ENCODE assay signal across 18 mouse cellular contexts in the genomic region with DNA sequence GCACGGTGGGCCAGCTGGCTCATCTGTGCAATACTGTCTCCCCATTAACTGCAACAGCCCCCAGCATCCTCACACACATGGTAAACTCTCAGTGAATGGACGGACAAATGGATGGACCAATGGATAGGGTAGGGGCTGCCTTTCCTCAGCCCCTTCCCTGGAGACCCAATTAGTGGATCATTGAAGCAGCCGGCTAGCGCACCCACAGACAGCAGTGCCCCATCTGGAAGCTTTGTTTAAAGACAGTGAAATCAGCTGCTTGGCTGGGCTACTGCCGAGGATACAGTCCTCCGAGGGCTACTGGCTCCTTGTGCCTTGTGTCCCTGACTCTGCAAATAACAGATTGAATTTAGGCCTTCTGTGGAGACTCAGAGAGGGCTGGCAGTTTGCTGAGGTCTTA. TPM values are rescaled to one million over a fixed set of nuclear protein-coding genes. Genes with fewer than 3 reads are reported as not detected.
A peak's percentile ranks its signal among the peaks of the same experiment; 100 is the strongest.
DNase-seq lines count a peak whose midpoint lies in the region; ATAC-seq and TF ChIP-seq lines count a peak whose summit lies in the region.
"Had no signal": no experiment of that assay in that cellular context is flagged by ENCODE, and none has a peak within 500 bp of the region (broad histone marks: within the 10 kb centered on the region; RNA-seq: fewer than 3 reads in every experiment).

No protein-coding gene starts in this region.

- H3K36me3 ChIP-seq in neural tube, embryonic 11.5 days (ENCODE audit: control insufficient read depth, insufficient read depth, low read length): no peaks in the 10 kb centered on the region
- H3K36me3 ChIP-seq in hindbrain, embryonic 11.5 days (ENCODE audit: control insufficient read depth, insufficient read depth, low read length): no peaks in the 10 kb centered on the region
- no peaks in the 10 kb centered on the region for H3K36me3 ChIP-seq in neural tube, embryonic 13.5 days
- H3K36me3 ChIP-seq: embryonic facial prominence, embryonic 13.5 days; heart, embryonic 13.5 days; liver, embryonic 13.5 days had no signal

- ATAC-seq in neural tube, embryonic 11.5 days (ENCODE audit: insufficient read depth, low FRiP score, low TSS enrichment): no peak
- ATAC-seq in hindbrain, embryonic 11.5 days (ENCODE audit: low FRiP score): peak; percentile 6; the same call in 1 of the 2 replicates
- peak; percentile 14; the same call in 1 of the 2 replicates for ATAC-seq in neural tube, embryonic 13.5 days (ENCODE audit: low read depth)
- ATAC-seq: CD4-positive, CD25-positive, alpha-beta regulatory T cell, adult 4 months had no signal

- H3K9ac ChIP-seq in neural tube, embryonic 11.5 days (ENCODE audit: low read length): peak overlapping the region; percentile 39; the same call in 1 of the 2 replicates
- H3K9ac ChIP-seq in hindbrain, embryonic 11.5 days (ENCODE audit: low read depth, low read length): peak overlapping the region; percentile 45; the same call in 1 of the 2 replicates
- 0 out of 2 replicates have a peak overlapping the region, but pooled peaks have one; percentile 14 for H3K9ac ChIP-seq in neural tube, embryonic 13.5 days
- H3K9ac ChIP-seq: embryonic facial prominence, embryonic 13.5 days; heart, embryonic 13.5 days; liver, embryonic 13.5 days had no signal

- no peaks in the 10 kb centered on the region for H3K27me3 ChIP-seq in neural tube, embryonic 11.5 days (ENCODE audit: control insufficient read depth, insufficient read depth, low read length)
- H3K27me3 ChIP-seq in hindbrain, embryonic 11.5 days (ENCODE audit: control insufficient read depth, insufficient read depth, low read length): no peaks in the 10 kb centered on the region
- H3K27me3 ChIP-seq in neural tube, embryonic 13.5 days: peaks cover 4% of the 10 kb centered on the region
- H3K27me3 ChIP-seq: embryonic facial prominence, embryonic 13.5 days had no signal

- no peak overlapping the region for H3K4me2 ChIP-seq in neural tube, embryonic 11.5 days (ENCODE audit: low read depth)
- H3K4me2 ChIP-seq in hindbrain, embryonic 11.5 days (replicated peaks; ENCODE audit: low read depth, low read length): no peak overlapping the region
- H3K4me2 ChIP-seq in neural tube, embryonic 13.5 days: no peak overlapping the region
- H3K4me2 ChIP-seq: embryonic facial prominence, embryonic 13.5 days; heart, embryonic 13.5 days; liver, embryonic 13.5 days had no signal

- no peak overlapping the region for H3K4me3 ChIP-seq in neural tube, embryonic 11.5 days (ENCODE audit: low read depth, low read length)
- no peak overlapping the region for H3K4me3 ChIP-seq in hindbrain, embryonic 11.5 days (ENCODE audit: low read depth, low read length)
- no peak overlapping the region for H3K4me3 ChIP-seq in neural tube, embryonic 13.5 days
- no peak overlapping the region for H3K4me3 ChIP-seq in left cerebral cortex, adult 2 months
- H3K4me3 ChIP-seq: embryonic facial prominence, embryonic 13.5 days; heart, embryonic 13.5 days; liver, embryonic 13.5 days had no signal

- peak overlapping the region; percentile 87 for H3K27ac ChIP-seq in neural tube, embryonic 11.5 days (ENCODE audit: low read depth, low read length)
- peak overlapping the region; percentile 94 for H3K27ac ChIP-seq in hindbrain, embryonic 11.5 days (ENCODE audit: low read depth, low read length)
- peak overlapping the region; percentile 73 for H3K27ac ChIP-seq in neural tube, embryonic 13.5 days (replicated peaks)
- no peak overlapping the region for H3K27ac ChIP-seq in left cerebral cortex, adult 2 months
- H3K27ac ChIP-seq: embryonic facial prominence, embryonic 13.5 days; heart, embryonic 13.5 days; liver, embryonic 13.5 days; stomach, postnatal 0 days had no signal

- no peak for TF ChIP-seq CTCF in left cerebral cortex, adult 2 months (IDR thresholded peaks at IDR 0.05)

- intact Hi-C loops in left cerebral cortex, adult 2 months (cut with DNase I): loop anchor here (5.0 kb wide), 2 partner anchors 428 to 538 kb away; no protein-coding TSS in a partner anchor

- WGBS in neural tube, embryonic 11.5 days: 36% methylated on average over 6 of the region's 6 CpGs
- 34% methylated on average over 6 of the region's 6 CpGs for WGBS in hindbrain, embryonic 11.5 days
- 20% methylated on average over 6 of the region's 6 CpGs for WGBS in neural tube, embryonic 13.5 days

- DNase-seq in neural tube, embryonic 11.5 days (ENCODE audit: low spot score): peak; percentile 55
- no peak for DNase-seq in neural tube, embryonic 10.5 days (ENCODE audit: extremely low spot score, low spot score)
- DNase-seq in hindbrain, embryonic 11.5 days (ENCODE audit: low spot score): peak; percentile 68
- peak; percentile 38 for DNase-seq in mesoderm, embryonic 11.5 days (ENCODE audit: low read depth, low spot score)
- DNase-seq in cerebellum, adult 8-10 months: no peak
- no peak for DNase-seq in left cerebral cortex, adult 2 months (ENCODE audit: extremely low spot score in 1 of 2, low spot score in 2 of 2)
- DNase-seq: adrenal gland, postnatal 10 days; cerebellum, postnatal 36 days; gastrocnemius, postnatal 25 days; liver, embryonic 13.5 days; right cerebral cortex, adult 18-20 months; thymus, postnatal 14 days had no signal

- H3K9me3 ChIP-seq in neural tube, embryonic 11.5 days (ENCODE audit: control insufficient read depth, low read length): no peaks in the 10 kb centered on the region
- no peaks in the 10 kb centered on the region for H3K9me3 ChIP-seq in hindbrain, embryonic 11.5 days (ENCODE audit: control insufficient read depth, low read length)
- no peaks in the 10 kb centered on the region for H3K9me3 ChIP-seq in neural tube, embryonic 13.5 days
- H3K9me3 ChIP-seq: embryonic facial prominence, embryonic 13.5 days; heart, embryonic 13.5 days; liver, embryonic 13.5 days had no signal

- H3K4me1 ChIP-seq in neural tube, embryonic 11.5 days (ENCODE audit: control insufficient read depth, insufficient read depth, low read length): peaks cover 23% of the 10 kb centered on the region
- H3K4me1 ChIP-seq in hindbrain, embryonic 11.5 days (replicated peaks; ENCODE audit: control insufficient read depth, insufficient read depth, low read length): peaks cover 35% of the 10 kb centered on the region
- peaks cover 80% of the 10 kb centered on the region for H3K4me1 ChIP-seq in neural tube, embryonic 13.5 days (replicated peaks)

RNA-seq across cellular contexts. Expression of gene Tpra1, which starts 27.4 kb away (rescaled TPM):
- polyA plus RNA-seq in neural tube, embryonic 11.5 days (2014; fragmentation: Nextera tagmentation; extraction: Ambion mirVana): 44.8 and 48.8 TPM in 2 replicates
- 40.1 and 45.4 TPM in 2 replicates for polyA plus RNA-seq in hindbrain, embryonic 11.5 days (2014; fragmentation: Nextera tagmentation; extraction: Ambion mirVana)
- 75.6 and 76.1 TPM in 2 replicates for polyA plus RNA-seq in neural tube, embryonic 13.5 days (2015; fragmentation: Nextera tagmentation; extraction: Ambion mirVana)
- 10 to 100 TPM; 50.8 to 53.6 TPM for total RNA-seq in left cerebral cortex, adult 2 months (2021)

RNA-seq across cellular contexts. Expression of gene Mcm2, which starts 30.9 kb away (rescaled TPM):
- polyA plus RNA-seq in neural tube, embryonic 11.5 days (2014; fragmentation: Nextera tagmentation; extraction: Ambion mirVana): 194 and 219 TPM in 2 replicates
- polyA plus RNA-seq in hindbrain, embryonic 11.5 days (2014; fragmentation: Nextera tagmentation; extraction: Ambion mirVana): 146 and 191 TPM in 2 replicates
- 33.5 and 40.5 TPM in 2 replicates for polyA plus RNA-seq in neural tube, embryonic 13.5 days (2015; fragmentation: Nextera tagmentation; extraction: Ambion mirVana)
- 1 to 10 TPM; 2.1 to 4.5 TPM for total RNA-seq in left cerebral cortex, adult 2 months (2021)

RNA-seq across cellular contexts. Expression of gene Podxl2, which starts 54.6 kb away (rescaled TPM):
- polyA plus RNA-seq in neural tube, embryonic 11.5 days (2014; fragmentation: Nextera tagmentation; extraction: Ambion mirVana): 129 and 135 TPM in 2 replicates
- polyA plus RNA-seq in hindbrain, embryonic 11.5 days (2014; fragmentation: Nextera tagmentation; extraction: Ambion mirVana): 151 and 156 TPM in 2 replicates
- polyA plus RNA-seq in neural tube, embryonic 13.5 days (2015; fragmentation: Nextera tagmentation; extraction: Ambion mirVana): 548 and 565 TPM in 2 replicates
- 100 to 1,000 TPM; 196 to 201 TPM for total RNA-seq in left cerebral cortex, adult 2 months (2021)
- total RNA-seq: MEL had no signal

Comparison
In these comparisons a context has a peak if more than half of its experiments do, and no peak if none do; other contexts are left out.
1. DNase-seq: peak in neural tube, embryonic 11.5 days (single experiment), hindbrain, embryonic 11.5 days (single experiment) and mesoderm, embryonic 11.5 days (single experiment); none in neural tube, embryonic 10.5 days (single experiment), cerebellum, adult 8-10 months (single experiment) and left cerebral cortex, adult 2 months (0 of 2).
2. Peak in every context shown above with its lines, with median percentiles within 50 percentile points of each other: H3K9ac ChIP-seq.